Mouse (Mus musculus): ENCODE data around the gene Mapkapk3.

- no peak for TF ChIP-seq CTCF (IDR thresholded peaks at IDR 0.05; ENCODE audit: extremely low read depth, insufficient read depth, low read length)
- no peak for TF ChIP-seq POLR2A (IDR thresholded peaks at IDR 0.05; ENCODE audit: extremely low read depth, insufficient read depth, low read length)
These were observed 53.5 kb downstream of the Mapkapk3 start for GRCm38 (mm10) chr9:107236151-107236550.

All from cortical plate, adult 2 months (tissue).